Mouse (Mus musculus): ENCODE measurements at regions not wholly inside any gene's neighbourhood (a gene's known extent, or its start where the extent isn't known, plus 50 kb on each side); places are given as distances from the start of the nearest gene placed in this dataset.

GRCm38 (mm10) chr17:48598471-48599141 lies 143.9 kb downstream of the Unc5cl start:
- no peak for TF ChIP-seq POLR2A (IDR thresholded peaks at IDR 0.05; ENCODE audit: control insufficient read depth, low read depth, low read length)
- no peak for TF ChIP-seq CTCF (IDR thresholded peaks at IDR 0.05; ENCODE audit: control insufficient read depth, insufficient read depth, insufficient replicate concordance, low read depth, low read length)

Data from testis, adult 2 months (tissue).